Mouse (Mus musculus) brown adipose tissue, adult 24 weeks (tissue): ENCODE results near the gene Eef1akmt4. TPM values are rescaled to one million over a fixed set of nuclear protein-coding genes. Genes with fewer than 3 reads are reported as not detected.

Experiments used
- H3K27ac ChIP-seq: fragments of 200-500 bp; replicated peaks from 2 replicates; pipeline ENCODE4 v1.5.1; 2012; ENCODE audit warnings: low read depth, mild to moderate bottlenecking, low read length
- H3K4me1 ChIP-seq: fragments of 200-500 bp; 2 replicates; pipeline ENCODE4 v1.6.1; 2012; ENCODE audit warnings: low read length, mixed read lengths; ENCODE audit not compliant: control insufficient read depth, insufficient read depth, insufficient read length
- H3K4me3 ChIP-seq: fragments of 200-500 bp; 2 replicates; pipeline ENCODE4 v1.5.1; 2012; ENCODE audit warnings: low read depth, mild to moderate bottlenecking, low read length, moderate library complexity; ENCODE audit not compliant: insufficient read depth
- polyA plus RNA-seq: library from polyadenylated mRNA; stranded (reverse); fragments of >200 nt; gene quantifications from 2 replicates; pipeline ENCODE4 v1.2.4, GENCODE M21; 2012; ENCODE audit not compliant: missing spikeins, insufficient read depth, insufficient read length

The Eef1akmt4 gene
- polyA plus RNA-seq, 1 experiment: 8.2 TPM

- Histone ChIP-seq H3K4me3 (peak overlapping the region; percentile 78), H3K27ac (no peak overlapping the region), H3K4me1 (0 out of 2 replicates have a peak, but pooled peaks cover 8% of the 10 kb centered on the region)
These were observed 8.4 kb downstream of the Eef1akmt4 start for GRCm38 (mm10) chr16:20619541-20620398.

GRCm38 (mm10) chr16:20620399-20620735 is 9.0 kb downstream of the Eef1akmt4 start:
- H3K4me3 ChIP-seq: peak overlapping the region; percentile 78
- H3K4me1 ChIP-seq: 0 out of 2 replicates have a peak, but pooled peaks cover 8% of the 10 kb centered on the region
- no peak overlapping the region for H3K27ac ChIP-seq

GRCm38 (mm10) chr16:20620751-20621190 is 9.4 kb downstream of the Eef1akmt4 start:
- Histone ChIP-seq H3K4me1 (0 out of 2 replicates have a peak, but pooled peaks cover 8% of the 10 kb centered on the region), H3K27ac (no peak overlapping the region), H3K4me3 (peak overlapping the region; percentile 78)

- Histone ChIP-seq H3K4me1 (0 out of 2 replicates have a peak, but pooled peaks cover 8% of the 10 kb centered on the region), H3K27ac (no peak within 1 kb of the TSS), H3K4me3 (peak within 1 kb of the TSS; percentile 78)
These were observed 10.0 kb downstream of the Eef1akmt4 start, which contains the start of gene Camk2n2 for GRCm38 (mm10) chr16:20621191-20621990. TSS of gene Camk2n2 (minus strand) at chr16:20621287.

- Histone ChIP-seq H3K4me1 (0 out of 2 replicates have a peak, but pooled peaks cover 8% of the 10 kb centered on the region), H3K27ac (no peak overlapping the region), H3K4me3 (peak overlapping the region; percentile 60)
These were observed 10.7 kb downstream of the Eef1akmt4 start for GRCm38 (mm10) chr16:20621991-20622685.

- no peak overlapping the region for H3K27ac ChIP-seq
- H3K4me1 ChIP-seq: 0 out of 2 replicates have a peak, but pooled peaks cover 8% of the 10 kb centered on the region
- no peak overlapping the region for H3K4me3 ChIP-seq
These were observed 11.8 kb downstream of the Eef1akmt4 start for GRCm38 (mm10) chr16:20623211-20623610.

- H3K27ac ChIP-seq: no peak overlapping the region
- H3K4me1 ChIP-seq: no peaks in the 10 kb centered on the region; the same call in 1 of the 2 replicates
- H3K4me3 ChIP-seq: no peak overlapping the region
These were observed 17.5 kb downstream of the Eef1akmt4 start for GRCm38 (mm10) chr16:20628871-20629391.

- H3K27ac ChIP-seq: no peak within 1 kb of the TSS
- peak within 1 kb of the TSS; percentile 39 for H3K4me3 ChIP-seq
- H3K4me1 ChIP-seq: no peaks in the 10 kb centered on the region; the same call in 1 of the 2 replicates
These were observed 18.6 kb downstream of the Eef1akmt4 start, which contains the start of gene Ece2 for GRCm38 (mm10) chr16:20629731-20630634. TSS of gene Ece2 (plus strand) at chr16:20629828.

GRCm38 (mm10) chr16:20637410-20637809 is 26.0 kb downstream of the Eef1akmt4 start:
- Histone ChIP-seq H3K4me3 (no peak overlapping the region), H3K27ac (no peak overlapping the region), H3K4me1 (no peaks in the 10 kb centered on the region)

- Histone ChIP-seq H3K4me1 (no peaks in the 10 kb centered on the region), H3K27ac (no peak overlapping the region), H3K4me3 (no peak overlapping the region)
These were observed 27.0 kb downstream of the Eef1akmt4 start for GRCm38 (mm10) chr16:20638367-20638766.

- Histone ChIP-seq H3K27ac (no peak overlapping the region), H3K4me3 (no peak overlapping the region), H3K4me1 (no peaks in the 10 kb centered on the region)
These were observed 30.8 kb downstream of the Eef1akmt4 start for GRCm38 (mm10) chr16:20642161-20642560.

GRCm38 (mm10) chr16:20643911-20644310 is 32.5 kb downstream of the Eef1akmt4 start:
- Histone ChIP-seq H3K4me1 (no peaks in the 10 kb centered on the region), H3K27ac (no peak overlapping the region), H3K4me3 (no peak overlapping the region)

GRCm38 (mm10) chr16:20651076-20651946 is 39.9 kb downstream of the Eef1akmt4 start, which contains the start of gene Psmd2:
TSS of gene Psmd2 (plus strand) at chr16:20651652.
- H3K27ac ChIP-seq: peak within 1 kb of the TSS; percentile 76
- peak within 1 kb of the TSS; percentile 73 for H3K4me3 ChIP-seq
- no peaks in the 10 kb centered on the region for H3K4me1 ChIP-seq
